Mouse (Mus musculus) ZHBTc4 (cell line): Measurements from ENCODE around the gene Gm49366.
"Not testable (repeated sequence)": the region's sequence is repeated elsewhere in the genome, so short reads cannot be mapped to it uniquely, and the experiment has no call there.

ENCODE experiments used
- DNase-seq: peaks from one replicate; pipeline ENCODE4 v3.0.0-alpha.2; 2011; ENCODE audit warnings: low read depth, low spot score

Gene Gm49366

DNA sequence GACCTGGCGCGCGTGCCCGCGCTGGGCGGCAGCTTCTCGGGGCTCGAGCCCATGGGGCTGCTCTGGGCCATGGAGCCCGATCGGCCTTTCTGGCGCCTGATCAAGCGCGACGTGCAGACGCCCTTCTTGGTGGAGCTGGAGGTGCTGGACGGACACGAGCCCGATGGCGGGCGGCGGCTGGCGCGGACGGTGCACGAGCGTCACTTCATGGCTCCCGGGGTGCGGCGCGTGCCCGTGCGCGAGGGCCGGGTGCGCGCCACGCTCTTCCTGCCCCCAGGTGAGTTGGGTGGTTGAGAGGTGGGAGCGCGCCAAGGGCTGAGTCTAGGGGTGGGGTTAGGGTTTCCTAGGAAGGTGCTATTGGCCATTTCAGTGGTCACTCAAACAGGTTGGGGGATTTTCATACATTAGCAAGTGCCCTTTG lies at the start of gene Gm49366:
TSS of gene Gm49366 (plus strand) at position 245 of the 421 bp plus-strand sequence.
- DNase-seq, result peak; percentile 78

DNA sequence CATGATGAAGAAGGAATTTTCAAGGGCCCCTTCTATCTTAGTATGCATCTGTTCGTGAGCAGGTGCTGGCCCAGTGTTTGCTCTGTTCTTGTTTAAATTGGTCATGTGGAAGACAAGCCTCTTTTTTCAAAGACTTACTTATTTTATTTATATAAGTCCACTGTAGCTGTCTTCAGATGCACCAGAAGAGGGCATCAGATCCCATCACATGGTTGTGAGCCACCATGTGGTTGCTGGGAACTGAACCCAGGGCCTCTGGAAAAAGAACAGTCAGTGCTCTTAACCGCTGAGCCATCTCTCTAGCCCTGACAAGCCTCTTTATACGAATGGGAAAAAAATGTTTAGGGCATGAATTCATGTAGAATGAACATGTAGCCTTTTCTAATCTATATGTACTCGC lies 49.4 kb upstream of the Gm49366 start:
- no peak for DNase-seq

DNA sequence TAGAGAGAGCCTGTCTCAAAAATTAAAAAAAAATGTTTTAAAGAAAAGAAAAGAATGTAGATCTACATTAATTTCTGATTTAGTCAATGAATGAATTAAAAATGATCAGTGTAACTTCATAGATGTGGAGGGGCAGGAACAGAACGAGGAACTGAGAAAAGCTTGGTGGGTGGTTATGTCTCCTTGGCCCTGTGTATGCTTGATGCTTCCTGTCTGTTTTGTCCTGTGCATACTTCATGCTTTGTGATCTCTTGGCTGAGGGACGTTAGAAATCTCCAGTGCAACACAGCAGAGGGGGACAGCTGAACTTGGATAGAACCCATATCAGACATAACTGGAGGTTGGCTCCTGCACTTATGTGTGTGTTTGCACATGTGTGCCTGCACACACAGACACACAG lies 41.5 kb upstream of the Gm49366 start:
- DNase-seq, result no peak

DNA sequence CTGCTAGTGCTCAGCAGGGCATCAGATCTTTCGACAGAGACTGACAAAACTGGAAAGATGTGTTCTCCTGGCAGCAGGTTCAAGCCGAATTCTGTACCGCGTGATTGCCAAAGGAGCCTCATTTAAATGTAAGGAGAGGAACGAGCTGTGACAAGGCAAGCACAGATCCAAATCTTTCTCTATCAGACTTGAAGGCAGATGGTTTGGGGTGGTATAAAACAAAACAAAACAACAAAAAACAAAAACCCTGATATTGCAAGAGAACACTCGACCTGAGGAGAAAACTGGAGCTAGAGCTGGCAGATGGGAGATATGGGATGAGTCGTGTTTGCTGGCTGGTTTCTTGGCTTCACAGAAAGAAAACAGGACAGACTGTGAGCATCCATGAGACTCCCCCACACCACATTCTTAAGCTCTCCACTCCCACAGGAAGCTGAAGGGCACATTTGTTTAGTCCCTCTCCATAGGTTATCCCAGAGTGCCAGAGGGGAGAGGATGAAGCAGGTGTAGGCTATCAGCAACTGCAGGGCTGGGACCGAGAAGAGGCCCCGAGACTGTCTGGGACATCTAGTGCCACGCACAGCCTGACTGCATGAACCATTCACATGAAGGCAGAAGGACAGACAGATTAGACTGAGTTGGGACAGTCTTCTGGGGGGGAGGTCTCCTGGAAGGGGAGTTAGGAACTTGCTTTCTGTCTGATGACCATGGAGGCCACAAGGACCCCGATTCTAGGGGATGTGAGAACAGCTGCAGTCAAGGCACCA lies 40.2 kb upstream of the Gm49366 start:
- DNase-seq, result no peak

GRCm38 (mm10) chr12:83999237-83999636 lies 39.5 kb upstream of the Gm49366 start:
- not testable (repeated sequence) for DNase-seq

- no peak for DNase-seq
These were observed 38.3 kb upstream of the Gm49366 start for GRCm38 (mm10) chr12:84000418-84000817.

GRCm38 (mm10) chr12:84003866-84004265 lies 34.9 kb upstream of the Gm49366 start:
- DNase-seq, result no peak

DNA sequence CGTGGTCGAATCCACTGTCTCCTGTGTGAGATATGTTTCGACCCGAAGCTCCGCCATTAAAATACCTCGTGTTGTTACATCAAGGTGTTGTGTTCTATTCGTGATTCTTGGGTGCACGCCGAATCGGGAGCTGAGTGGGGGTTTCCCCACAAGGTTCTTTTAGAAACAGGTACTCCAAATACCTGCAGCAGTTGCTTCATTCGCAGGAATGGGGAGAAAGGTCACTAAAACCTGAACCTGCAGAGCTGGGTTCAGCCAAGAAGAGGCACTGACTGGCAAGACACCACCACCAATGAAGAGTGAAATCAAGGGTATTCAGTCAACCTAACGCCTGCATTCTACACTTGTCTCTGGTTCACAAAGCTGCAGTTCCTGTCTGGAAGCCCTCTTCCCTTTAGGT lies 30.5 kb upstream of the Gm49366 start:
- no peak for DNase-seq

GRCm38 (mm10) chr12:84008729-84009128 lies 30.0 kb upstream of the Gm49366 start:
- DNase-seq, result no peak

DNA sequence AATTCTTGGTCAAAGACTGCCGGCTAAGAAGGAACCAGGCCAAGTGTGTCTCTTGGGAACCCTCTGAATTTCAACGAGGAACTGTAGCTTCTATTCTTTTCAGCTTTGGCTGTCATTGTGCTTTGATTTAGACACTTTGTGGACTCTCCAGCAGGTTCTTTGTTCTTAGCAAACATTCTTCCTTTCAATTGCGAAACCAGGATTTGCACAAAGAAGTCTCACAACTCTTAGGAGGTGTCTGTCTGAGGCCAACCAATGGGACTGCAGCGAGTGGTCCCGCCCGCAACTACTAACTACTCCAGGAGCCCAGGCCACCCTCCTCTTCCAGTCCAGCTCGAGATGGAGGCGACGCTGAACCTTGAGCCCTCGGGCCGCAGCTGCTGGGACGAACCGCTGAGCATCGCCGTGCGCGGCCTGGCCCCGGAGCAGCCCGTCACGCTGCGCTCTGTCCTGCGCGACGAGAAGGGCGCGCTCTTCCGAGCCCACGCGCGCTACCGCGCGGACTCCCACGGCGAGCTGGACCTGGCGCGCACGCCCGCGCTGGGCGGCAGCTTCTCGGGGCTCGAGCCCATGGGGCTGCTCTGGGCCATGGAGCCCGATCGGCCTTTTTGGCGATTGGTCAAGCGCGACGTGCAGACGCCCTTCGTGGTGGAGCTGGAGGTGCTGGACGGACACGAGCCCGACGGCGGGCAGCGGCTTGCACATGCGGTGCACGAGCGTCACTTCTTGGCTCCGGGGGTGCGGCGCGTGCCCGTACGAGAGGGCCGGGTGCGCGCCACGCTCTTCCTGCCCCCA lies 29.4 kb upstream of the Gm49366 start, which contains the start of gene Acot1:
TSS of gene Acot1 (plus strand) at position 320 of the 795 bp plus-strand sequence.
- peak; percentile 87 for DNase-seq

GRCm38 (mm10) chr12:84010201-84010600 lies 28.5 kb upstream of the Gm49366 start:
- no peak for DNase-seq

- DNase-seq, result peak; percentile 23
These were observed 27.3 kb upstream of the Gm49366 start for GRCm38 (mm10) chr12:84011251-84012040.

- peak; percentile 10 for DNase-seq
These were observed 25.6 kb upstream of the Gm49366 start for GRCm38 (mm10) chr12:84013130-84013529.

- no peak for DNase-seq
These were observed 25.0 kb upstream of the Gm49366 start for GRCm38 (mm10) chr12:84013701-84014100.

- DNase-seq, result not testable (repeated sequence)
These were observed 18.2 kb upstream of the Gm49366 start for GRCm38 (mm10) chr12:84020528-84020927.

DNA sequence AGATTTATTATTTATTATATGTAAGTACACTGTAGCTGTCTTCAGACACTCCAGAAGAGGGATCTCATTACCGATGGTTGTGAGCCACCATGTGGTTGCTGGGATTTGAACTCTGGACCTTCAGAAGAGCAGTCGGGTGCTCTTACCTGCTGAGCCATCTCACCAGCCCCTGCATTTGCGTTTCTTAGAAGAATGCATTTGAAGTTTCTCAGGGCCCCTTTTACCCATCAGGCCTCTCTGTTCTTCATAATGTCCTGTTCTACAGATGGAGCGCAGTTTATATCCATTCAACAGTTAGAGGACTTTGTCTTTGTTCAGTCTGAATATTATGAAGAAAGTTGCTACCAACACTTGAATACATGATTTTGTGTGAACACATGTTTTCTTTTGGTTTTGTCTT lies 16.5 kb upstream of the Gm49366 start:
- not testable (repeated sequence) for DNase-seq

GRCm38 (mm10) chr12:84023052-84023745 lies 15.5 kb upstream of the Gm49366 start:
- no peak for DNase-seq

GRCm38 (mm10) chr12:84025888-84026287 lies 12.8 kb upstream of the Gm49366 start:
- no peak for DNase-seq

DNA sequence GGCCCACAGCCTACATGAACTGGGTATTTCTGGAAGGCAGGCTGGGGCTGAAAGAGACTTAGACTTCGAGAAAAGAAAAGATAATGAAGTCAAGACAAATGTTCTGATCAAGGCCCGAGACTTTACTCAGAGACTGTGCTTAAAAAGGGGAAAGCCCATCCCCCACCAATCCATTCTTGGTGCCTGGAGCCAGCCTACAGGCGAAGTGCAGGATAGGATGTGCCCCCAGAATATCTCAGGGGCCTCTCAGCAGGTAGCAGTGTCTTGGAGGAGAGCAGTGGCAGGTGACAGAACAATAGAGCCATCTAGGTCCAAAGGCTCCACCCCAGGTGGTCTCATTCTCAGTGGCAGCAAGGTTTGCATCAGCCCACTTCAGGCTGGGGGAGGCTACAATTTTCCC lies 10.4 kb upstream of the Gm49366 start:
- DNase-seq, result peak; percentile 61

DNA sequence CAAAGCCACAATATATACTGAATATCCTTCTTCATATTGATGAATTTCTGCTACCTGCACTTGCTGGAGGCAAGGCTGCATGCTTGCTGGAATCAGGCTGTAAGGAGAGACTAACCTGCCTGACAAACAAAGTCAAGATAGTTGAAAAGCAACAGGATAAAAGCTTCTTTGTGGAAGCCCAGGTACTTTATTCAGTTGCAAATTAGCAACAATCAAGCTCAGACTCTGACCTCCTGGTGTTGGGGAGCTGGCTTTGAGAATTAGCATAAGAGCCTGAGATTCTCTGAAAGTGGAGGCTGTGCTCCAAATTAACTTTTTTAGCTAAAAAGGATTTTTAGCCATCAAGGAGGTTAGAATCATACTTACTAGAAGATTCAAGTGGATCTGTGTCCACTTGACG lies 9.7 kb upstream of the Gm49366 start:
- DNase-seq, result peak; percentile 58

DNA sequence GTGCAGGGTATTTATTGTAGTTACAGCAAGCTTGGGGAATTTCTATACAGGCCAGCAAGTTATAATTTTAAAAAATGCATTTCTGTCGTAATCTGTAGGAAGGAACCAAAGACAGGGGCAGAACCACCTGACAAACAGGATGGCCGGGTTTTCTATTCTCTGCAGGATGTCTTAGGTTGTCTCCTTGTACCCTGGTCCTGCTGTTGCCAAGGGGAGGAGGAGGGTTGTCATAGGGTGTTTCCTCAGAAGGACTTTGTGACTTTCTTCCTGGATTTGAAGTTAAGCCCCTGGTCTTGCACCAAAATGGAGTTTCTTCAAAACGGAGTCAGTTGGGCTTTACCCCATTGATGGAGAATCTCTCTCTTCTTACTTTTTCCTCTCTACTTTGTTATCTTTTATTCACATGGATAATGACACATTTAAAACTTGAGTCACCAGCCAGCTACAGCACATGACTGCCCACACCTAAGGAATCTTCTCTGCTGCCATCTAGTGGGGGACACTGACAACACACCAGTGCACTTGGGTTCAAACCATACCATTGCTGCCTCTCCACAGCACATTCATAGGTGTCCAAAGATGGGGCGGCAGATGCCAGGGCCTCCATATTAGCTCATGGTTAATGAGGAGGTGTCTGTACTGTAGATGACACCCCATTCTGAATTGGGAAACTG lies 7.9 kb upstream of the Gm49366 start:
- DNase-seq, result peak; percentile 67
